In genomic region chr6:50986270-50986924, GRCm38 (mm10) we compare ENCODE assay signal across 15 mouse cellular contexts.
DNase-seq lines count a peak whose midpoint lies in the region; ATAC-seq and TF ChIP-seq lines count a peak whose summit lies in the region.
"Had no signal": no experiment of that assay in that cellular context is flagged by ENCODE, and none has a peak within 500 bp of the region (broad histone marks: within the 10 kb centered on the region; RNA-seq: fewer than 3 reads in every experiment).

No protein-coding gene starts in this region.

- peaks cover 46% of the 10 kb centered on the region for H3K4me1 ChIP-seq in midbrain, embryonic 10.5 days
- peaks cover 36% of the 10 kb centered on the region for H3K4me1 ChIP-seq in midbrain, embryonic 14.5 days (ENCODE audit: control insufficient read depth, insufficient read depth, low read length)
- 0 out of 2 replicates have a peak, but pooled peaks cover 24% of the 10 kb centered on the region for H3K4me1 ChIP-seq in hindbrain, embryonic 14.5 days (replicated peaks; ENCODE audit: control insufficient read depth, insufficient read depth, low read length)
- H3K4me1 ChIP-seq in midbrain, postnatal 0 days (ENCODE audit: insufficient read depth, low read length): peaks cover 8% of the 10 kb centered on the region; the same call in 1 of the 2 replicates

- peak; percentile 26 to 36 for DNase-seq in cerebellum, postnatal 14 days
- no peak for DNase-seq in cerebellum, adult 9-10 months
- DNase-seq in midbrain, embryonic 10.5 days (ENCODE audit: low spot score): no peak
- no peak for DNase-seq in midbrain, embryonic 14.5 days
- DNase-seq in hindbrain, embryonic 14.5 days (ENCODE audit: low spot score): no peak
- peak; percentile 42 for DNase-seq in midbrain, postnatal 0 days (ENCODE audit: low spot score)
- DNase-seq in spleen, postnatal 36 days (ENCODE audit: low spot score in 2 of 2): no peak
- DNase-seq in ovary, postnatal 36 days (ENCODE audit: low spot score): no peak
- DNase-seq: adrenal gland, postnatal 14 days; cerebellum, adult 18-20 months; kidney, postnatal 25 days; lung, postnatal 14 days; spleen, adult 18-20 months had no signal

- no peak for TF ChIP-seq CTCF in midbrain, postnatal 0 days (IDR thresholded peaks at IDR 0.05)

- no peaks in the 10 kb centered on the region for H3K27me3 ChIP-seq in midbrain, embryonic 10.5 days (ENCODE audit: low read depth, poor library complexity, severe bottlenecking)
- H3K27me3 ChIP-seq in midbrain, embryonic 14.5 days (ENCODE audit: control insufficient read depth, insufficient read depth, low read length): no peaks in the 10 kb centered on the region
- no peaks in the 10 kb centered on the region for H3K27me3 ChIP-seq in hindbrain, embryonic 14.5 days (ENCODE audit: control insufficient read depth, insufficient read depth, low read length)
- no peaks in the 10 kb centered on the region for H3K27me3 ChIP-seq in midbrain, postnatal 0 days (ENCODE audit: insufficient read depth, low read length)
- H3K27me3 ChIP-seq: heart, embryonic 13.5 days had no signal

- no peaks in the 10 kb centered on the region for H3K9me3 ChIP-seq in midbrain, embryonic 10.5 days (replicated peaks)
- H3K9me3 ChIP-seq in midbrain, embryonic 14.5 days (ENCODE audit: control insufficient read depth, low read length): no peaks in the 10 kb centered on the region
- no peaks in the 10 kb centered on the region for H3K9me3 ChIP-seq in hindbrain, embryonic 14.5 days (ENCODE audit: control insufficient read depth, low read length)
- no peaks in the 10 kb centered on the region for H3K9me3 ChIP-seq in midbrain, postnatal 0 days (ENCODE audit: low read length)
- H3K9me3 ChIP-seq: G1E; heart, embryonic 13.5 days had no signal

- H3K9ac ChIP-seq in midbrain, embryonic 14.5 days (replicated peaks; ENCODE audit: low read length): no peak overlapping the region
- H3K9ac ChIP-seq in hindbrain, embryonic 14.5 days: no peak overlapping the region
- H3K9ac ChIP-seq in midbrain, postnatal 0 days (replicated peaks; ENCODE audit: low read length, poor library complexity, severe bottlenecking): no peak overlapping the region
- H3K9ac ChIP-seq: heart, embryonic 13.5 days had no signal

- WGBS in midbrain, embryonic 10.5 days: 76% methylated on average over 9 of the region's 9 CpGs
- 76% methylated on average over 9 of the region's 9 CpGs for WGBS in midbrain, embryonic 14.5 days
- 77% methylated on average over 9 of the region's 9 CpGs for WGBS in hindbrain, embryonic 14.5 days
- 72% methylated on average over 9 of the region's 9 CpGs for WGBS in midbrain, postnatal 0 days

- H3K4me2 ChIP-seq in midbrain, embryonic 14.5 days (ENCODE audit: low read length): no peak overlapping the region
- H3K4me2 ChIP-seq in hindbrain, embryonic 14.5 days (replicated peaks): no peak overlapping the region
- no peak overlapping the region for H3K4me2 ChIP-seq in midbrain, postnatal 0 days (ENCODE audit: low read depth, low read length, poor library complexity, severe bottlenecking)
- H3K4me2 ChIP-seq: heart, embryonic 13.5 days had no signal

- H3K36me3 ChIP-seq in midbrain, embryonic 10.5 days: no peaks in the 10 kb centered on the region
- H3K36me3 ChIP-seq in midbrain, embryonic 14.5 days (ENCODE audit: control insufficient read depth, insufficient read depth, low read length): no peaks in the 10 kb centered on the region
- no peaks in the 10 kb centered on the region for H3K36me3 ChIP-seq in hindbrain, embryonic 14.5 days (replicated peaks; ENCODE audit: control insufficient read depth, insufficient read depth)
- H3K36me3 ChIP-seq in midbrain, postnatal 0 days (ENCODE audit: insufficient read depth, low read length): no peaks in the 10 kb centered on the region
- H3K36me3 ChIP-seq: G1E; heart, embryonic 13.5 days had no signal

- no peak overlapping the region for H3K4me3 ChIP-seq in midbrain, embryonic 10.5 days
- no peak overlapping the region for H3K4me3 ChIP-seq in midbrain, embryonic 14.5 days (replicated peaks; ENCODE audit: low read depth, low read length)
- no peak overlapping the region for H3K4me3 ChIP-seq in hindbrain, embryonic 14.5 days (replicated peaks; ENCODE audit: low read length)
- H3K4me3 ChIP-seq in midbrain, postnatal 0 days (ENCODE audit: low read depth, low read length): no peak overlapping the region
- H3K4me3 ChIP-seq: heart, embryonic 13.5 days had no signal

- no peak for ATAC-seq in midbrain, embryonic 14.5 days (ENCODE audit: low FRiP score, low TSS enrichment)
- ATAC-seq in hindbrain, embryonic 14.5 days (ENCODE audit: low FRiP score): peak; percentile 40; the same call in 1 of the 2 replicates
- no peak for ATAC-seq in midbrain, postnatal 0 days (ENCODE audit: low FRiP score)

- H3K27ac ChIP-seq in midbrain, embryonic 10.5 days (replicated peaks): peak overlapping the region; percentile 68
- no peak overlapping the region; the same call in 1 of the 2 replicates for H3K27ac ChIP-seq in midbrain, embryonic 14.5 days (replicated peaks; ENCODE audit: low read depth, low read length)
- H3K27ac ChIP-seq in hindbrain, embryonic 14.5 days: no peak overlapping the region
- peak overlapping the region; percentile 26; the same call in 1 of the 2 replicates for H3K27ac ChIP-seq in midbrain, postnatal 0 days (ENCODE audit: low read depth, low read length)
- H3K27ac ChIP-seq: heart, embryonic 13.5 days had no signal

Comparison
In these comparisons a context has a peak if more than half of its experiments do, and no peak if none do; other contexts are left out.
1. DNase-seq: peak in cerebellum, postnatal 14 days (2 of 2) and midbrain, postnatal 0 days (single experiment); none in cerebellum, adult 9-10 months (single experiment), midbrain, embryonic 10.5 days (single experiment), midbrain, embryonic 14.5 days (single experiment), hindbrain, embryonic 14.5 days (single experiment), spleen, postnatal 36 days (0 of 2) and ovary, postnatal 36 days (single experiment).
2. H3K27ac ChIP-seq: peak in midbrain, embryonic 10.5 days (single experiment) and midbrain, postnatal 0 days (single experiment); none in midbrain, embryonic 14.5 days (single experiment) and hindbrain, embryonic 14.5 days (single experiment).